Mouse (Mus musculus): ENCODE measurements around the gene Mier3. TPM values are rescaled to one million over a fixed set of nuclear protein-coding genes. Genes with fewer than 3 reads are reported as not detected.

The Mier3 gene
- total and polyA plus RNA-seq, 2 experiments from 2014 or later, result 7.6 to 11.6 TPM

DNA sequence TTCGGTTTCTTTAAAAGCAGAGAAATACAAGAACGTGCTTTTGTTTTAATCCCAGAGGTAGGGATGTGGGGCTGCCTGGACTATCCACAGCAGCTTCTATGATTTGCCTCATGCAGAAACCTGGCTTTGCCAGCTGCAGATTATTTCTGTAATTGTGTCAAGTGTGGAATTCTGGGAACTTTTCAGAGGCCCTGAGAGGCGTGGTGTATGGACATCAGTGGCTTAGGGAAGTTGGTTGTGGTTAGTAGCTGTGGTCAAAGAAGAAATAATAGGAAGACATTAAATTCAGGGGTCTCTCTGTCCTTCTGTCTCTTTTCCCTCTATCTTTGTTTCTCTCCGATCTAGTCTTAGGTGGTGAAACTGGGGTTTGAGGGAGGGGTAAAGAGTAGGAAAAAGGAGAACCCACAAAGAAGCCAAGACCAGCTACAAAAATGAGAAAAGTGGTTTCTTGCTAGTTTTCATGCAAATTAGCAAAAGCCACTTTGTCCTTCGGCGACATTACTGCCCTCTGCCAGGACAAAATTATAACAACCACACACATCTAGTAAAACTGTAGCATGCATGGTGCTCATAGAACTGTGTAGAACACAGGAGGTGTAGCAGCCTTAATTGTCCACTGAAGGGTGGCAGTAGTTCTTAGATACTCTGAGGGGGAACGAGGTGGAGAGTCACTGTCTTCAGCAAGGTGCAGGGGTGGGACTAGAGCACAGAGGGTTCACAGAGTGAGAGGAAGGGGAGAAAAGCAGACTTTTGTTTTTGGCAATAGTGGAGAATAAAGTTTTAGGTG is 60.6 kb downstream of the Mier3 start:
- ATAC-seq (ENCODE audit: insufficient read depth, low read depth) (no peak), DNase-seq (ENCODE audit: low spot score) (no peak)
- TF ChIP-seq EP300 (IDR thresholded peaks at IDR 0.05; ENCODE audit: low read depth), result no peak
- TF ChIP-seq CTCF (IDR thresholded peaks at IDR 0.05; ENCODE audit: low read depth), result no peak
- Histone ChIP-seq H3K9me3 (replicated peaks; ENCODE audit: control insufficient read depth, low read length) (no peaks in the 10 kb centered on the region; the same call in 1 of the 2 replicates), H3K9ac (replicated peaks; ENCODE audit: low read depth, low read length) (no peak overlapping the region), H3K4me3 (ENCODE audit: low read depth, low read length) (no peak overlapping the region), H3K4me1 (ENCODE audit: control insufficient read depth, insufficient read depth) (no peaks in the 10 kb centered on the region), H3K27ac (ENCODE audit: low read depth) (no peak overlapping the region), H3K27me3 (ENCODE audit: control insufficient read depth, insufficient read depth, low read length) (no peaks in the 10 kb centered on the region), H3K4me2 (ENCODE audit: low read depth, low read length) (no peak overlapping the region), H3K36me3 (replicated peaks; ENCODE audit: control insufficient read depth, insufficient read depth, low read length) (no peaks in the 10 kb centered on the region)
- 70% methylated on average over 7 of the region's 7 CpGs for WGBS

DNA sequence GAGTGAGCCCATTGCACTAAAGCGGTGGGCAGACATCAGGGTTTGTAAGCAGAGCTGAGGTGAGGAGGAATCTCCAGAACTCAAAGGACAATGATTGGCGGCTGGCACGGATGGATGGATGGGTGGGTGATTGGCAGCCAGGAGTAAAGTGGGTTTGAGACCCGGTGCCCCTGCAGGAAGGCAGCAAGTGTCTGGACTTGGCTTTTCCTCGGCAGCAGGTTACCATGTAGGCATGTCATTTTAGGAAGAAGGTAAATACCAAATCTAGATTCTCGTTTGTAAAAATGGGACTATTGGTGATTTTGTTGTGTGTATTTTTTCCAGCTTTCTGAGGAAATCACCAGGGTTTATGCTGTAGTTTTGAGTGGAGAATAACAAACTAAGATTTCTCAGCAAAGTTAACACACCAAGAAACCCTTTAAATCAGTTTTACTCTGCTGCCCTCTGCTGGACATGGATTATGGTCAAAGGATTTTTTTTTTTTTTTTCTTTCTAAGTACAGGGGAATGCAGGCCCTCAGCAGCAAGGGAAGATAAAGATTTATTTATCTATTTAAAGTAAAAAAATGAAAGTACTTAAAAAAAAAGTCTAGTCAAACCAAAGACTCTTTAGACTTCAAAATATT is 61.3 kb downstream of the Mier3 start:
- H3K9me3 ChIP-seq (replicated peaks; ENCODE audit: control insufficient read depth, low read length), result no peaks in the 10 kb centered on the region; the same call in 1 of the 2 replicates
- H3K4me2 ChIP-seq (ENCODE audit: low read depth, low read length), result no peak overlapping the region
- no peak overlapping the region for H3K4me3 ChIP-seq (ENCODE audit: low read depth, low read length)
- ATAC-seq (ENCODE audit: insufficient read depth, low read depth), result no peak
- 46% methylated on average over 6 of the region's 6 CpGs for WGBS
- peak; percentile 54 for DNase-seq (ENCODE audit: low spot score)
- no peak overlapping the region for H3K9ac ChIP-seq (replicated peaks; ENCODE audit: low read depth, low read length)
- H3K27ac ChIP-seq (ENCODE audit: low read depth), result no peak overlapping the region
- 0 out of 2 replicates have a peak, but pooled peaks cover 4% of the 10 kb centered on the region for H3K36me3 ChIP-seq (replicated peaks; ENCODE audit: control insufficient read depth, insufficient read depth, low read length)
- peak; percentile 70 for TF ChIP-seq CTCF (IDR thresholded peaks at IDR 0.05; ENCODE audit: low read depth)
- no peak for TF ChIP-seq EP300 (IDR thresholded peaks at IDR 0.05; ENCODE audit: low read depth)
- H3K27me3 ChIP-seq (ENCODE audit: control insufficient read depth, insufficient read depth, low read length), result no peaks in the 10 kb centered on the region
- H3K4me1 ChIP-seq (ENCODE audit: control insufficient read depth, insufficient read depth), result no peaks in the 10 kb centered on the region

DNA sequence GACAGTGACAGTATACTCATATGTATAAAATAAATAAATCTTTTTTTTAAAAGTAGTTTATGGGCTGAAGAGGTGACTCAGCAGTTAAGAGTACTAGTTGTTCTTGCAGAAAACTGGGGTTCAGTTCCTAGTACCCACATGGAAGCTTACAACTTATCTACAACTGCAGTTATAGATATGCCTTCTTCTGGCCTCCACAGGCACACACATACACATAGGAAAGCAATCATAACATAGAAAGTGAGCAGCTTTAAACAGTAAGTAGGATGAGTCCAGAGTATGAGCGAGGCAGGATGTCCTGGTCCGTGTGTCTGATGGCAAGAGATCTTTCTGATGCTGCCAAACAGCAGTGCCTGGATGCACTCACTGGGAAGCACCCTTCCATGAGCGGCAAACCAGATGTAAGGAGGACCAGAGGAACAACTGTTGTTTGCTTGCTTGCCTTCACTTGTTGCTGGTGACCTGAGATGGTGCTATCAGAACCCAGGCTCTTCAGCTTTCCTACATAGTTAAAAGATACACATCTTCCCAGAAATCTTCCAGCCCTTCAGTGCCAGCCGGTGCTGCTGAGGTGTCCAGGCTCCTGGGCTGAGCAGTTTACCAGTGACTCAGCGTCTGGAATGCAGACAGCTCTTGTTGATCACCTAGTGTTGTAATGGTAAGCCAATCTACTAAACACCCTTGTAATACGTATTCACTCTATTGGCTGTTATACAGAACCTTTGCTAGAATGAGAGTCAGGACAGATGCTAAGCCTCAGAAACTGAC is 63.6 kb downstream of the Mier3 start:
- DNase-seq (ENCODE audit: low spot score) (no peak), ATAC-seq (ENCODE audit: insufficient read depth, low read depth) (no peak)
- no peak overlapping the region for H3K27ac ChIP-seq (ENCODE audit: low read depth)
- H3K36me3 ChIP-seq (replicated peaks; ENCODE audit: control insufficient read depth, insufficient read depth, low read length), result peaks cover 25% of the 10 kb centered on the region
- no peak for TF ChIP-seq CTCF (IDR thresholded peaks at IDR 0.05; ENCODE audit: low read depth)
- TF ChIP-seq EP300 (IDR thresholded peaks at IDR 0.05; ENCODE audit: low read depth), result no peak
- H3K4me1 ChIP-seq (ENCODE audit: control insufficient read depth, insufficient read depth), result no peaks in the 10 kb centered on the region
- WGBS, result 51% methylated on average over 6 of the region's 6 CpGs
- no peak overlapping the region for H3K4me3 ChIP-seq (ENCODE audit: low read depth, low read length)
- H3K27me3 ChIP-seq (ENCODE audit: control insufficient read depth, insufficient read depth, low read length), result no peaks in the 10 kb centered on the region
- no peaks in the 10 kb centered on the region for H3K9me3 ChIP-seq (replicated peaks; ENCODE audit: control insufficient read depth, low read length)
- no peak overlapping the region for H3K4me2 ChIP-seq (ENCODE audit: low read depth, low read length)
- no peak overlapping the region for H3K9ac ChIP-seq (replicated peaks; ENCODE audit: low read depth, low read length)

DNA sequence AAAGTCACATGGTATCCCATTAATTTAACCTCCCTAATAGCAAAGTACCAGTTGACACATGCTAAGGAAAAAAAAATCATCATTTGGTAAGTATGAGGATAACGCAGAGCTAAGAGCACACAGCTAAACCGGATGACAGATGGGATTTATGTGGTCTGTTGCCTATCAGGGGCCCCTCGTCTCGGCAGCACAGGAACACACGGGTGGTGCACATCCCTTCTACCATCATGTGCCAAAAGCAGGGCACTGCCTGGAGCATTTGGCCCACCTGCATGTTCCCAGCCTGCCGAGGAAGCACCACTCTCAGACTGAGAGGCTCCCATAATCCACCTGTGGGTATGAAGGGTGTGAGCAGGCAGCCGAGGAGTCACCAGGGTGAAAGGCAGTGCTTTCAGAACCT is 64.4 kb downstream of the Mier3 start:
- H3K4me1 ChIP-seq (ENCODE audit: control insufficient read depth, insufficient read depth), result no peaks in the 10 kb centered on the region
- no peaks in the 10 kb centered on the region for H3K9me3 ChIP-seq (replicated peaks; ENCODE audit: control insufficient read depth, low read length)
- H3K4me2 ChIP-seq (ENCODE audit: low read depth, low read length), result no peak overlapping the region
- H3K4me3 ChIP-seq (ENCODE audit: low read depth, low read length), result no peak overlapping the region
- H3K27ac ChIP-seq (ENCODE audit: low read depth), result no peak overlapping the region
- TF ChIP-seq CTCF (IDR thresholded peaks at IDR 0.05; ENCODE audit: low read depth) (no peak), EP300 (IDR thresholded peaks at IDR 0.05; ENCODE audit: low read depth) (no peak)
- ATAC-seq (ENCODE audit: insufficient read depth, low read depth) (no peak), DNase-seq (ENCODE audit: low spot score) (no peak)
- no peak overlapping the region for H3K9ac ChIP-seq (replicated peaks; ENCODE audit: low read depth, low read length)
- peaks cover 33% of the 10 kb centered on the region for H3K36me3 ChIP-seq (replicated peaks; ENCODE audit: control insufficient read depth, insufficient read depth, low read length)
- H3K27me3 ChIP-seq (ENCODE audit: control insufficient read depth, insufficient read depth, low read length), result no peaks in the 10 kb centered on the region
- 69% methylated on average over 7 of the region's 7 CpGs for WGBS

DNA sequence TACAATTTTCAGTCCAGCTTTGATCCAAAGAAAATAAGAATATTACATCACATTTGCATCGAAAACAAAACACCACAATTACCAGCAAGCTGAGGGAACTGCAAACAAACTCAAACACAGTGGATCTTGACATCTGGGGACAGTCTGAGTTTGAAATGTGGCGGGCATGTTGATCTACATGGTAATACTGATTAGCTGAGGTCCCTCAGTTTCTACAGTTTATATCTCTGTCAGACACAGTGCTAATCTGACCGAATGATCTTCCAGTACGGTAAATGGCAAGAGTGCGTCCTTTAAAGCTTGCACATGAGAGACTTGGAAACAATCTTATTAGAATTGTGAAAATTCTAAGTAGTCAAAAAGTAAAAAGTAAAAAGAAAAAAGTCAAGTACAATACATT is 66.1 kb downstream of the Mier3 start:
- H3K9ac ChIP-seq (replicated peaks; ENCODE audit: low read depth, low read length), result no peak overlapping the region
- DNase-seq (ENCODE audit: low spot score), result no peak
- no peak for ATAC-seq (ENCODE audit: insufficient read depth, low read depth)
- no peaks in the 10 kb centered on the region for H3K9me3 ChIP-seq (replicated peaks; ENCODE audit: control insufficient read depth, low read length)
- no peaks in the 10 kb centered on the region for H3K27me3 ChIP-seq (ENCODE audit: control insufficient read depth, insufficient read depth, low read length)
- H3K4me1 ChIP-seq (ENCODE audit: control insufficient read depth, insufficient read depth), result no peaks in the 10 kb centered on the region
- H3K4me2 ChIP-seq (ENCODE audit: low read depth, low read length), result no peak overlapping the region
- TF ChIP-seq EP300 (IDR thresholded peaks at IDR 0.05; ENCODE audit: low read depth), result no peak
- TF ChIP-seq CTCF (IDR thresholded peaks at IDR 0.05; ENCODE audit: low read depth), result no peak
- peaks cover 50% of the 10 kb centered on the region for H3K36me3 ChIP-seq (replicated peaks; ENCODE audit: control insufficient read depth, insufficient read depth, low read length)
- no peak overlapping the region for H3K27ac ChIP-seq (ENCODE audit: low read depth)
- H3K4me3 ChIP-seq (ENCODE audit: low read depth, low read length), result no peak overlapping the region
- WGBS, result 95% methylated on average over 5 of the region's 5 CpGs
